Mouse (Mus musculus) liver, embryonic 14.5 days (tissue): ENCODE data around the gene Dstyk.

ENCODE experiments used
- CTCF ChIP-seq: IDR thresholded peaks from 2 replicates; pipeline ENCODE4 v1.5.1; 2016; ENCODE audit warnings: antibody characterized with exemption, low read depth, control low read depth
- EP300 ChIP-seq: IDR thresholded peaks from 2 replicates; pipeline ENCODE4 v1.6.1; 2016; ENCODE audit warnings: antibody characterized with exemption, low read depth

- no peak for TF ChIP-seq EP300
- TF ChIP-seq CTCF = no peak
Measured at GRCm38 (mm10) chr1:132391580-132392022, 25.8 kb upstream of the Dstyk start.
